Mouse (Mus musculus): ENCODE measurements at regions not wholly inside any gene's neighbourhood (a gene's known extent, or its start where the extent isn't known, plus 50 kb on each side); places are given as distances from the start of the nearest gene placed in this dataset.

DNA sequence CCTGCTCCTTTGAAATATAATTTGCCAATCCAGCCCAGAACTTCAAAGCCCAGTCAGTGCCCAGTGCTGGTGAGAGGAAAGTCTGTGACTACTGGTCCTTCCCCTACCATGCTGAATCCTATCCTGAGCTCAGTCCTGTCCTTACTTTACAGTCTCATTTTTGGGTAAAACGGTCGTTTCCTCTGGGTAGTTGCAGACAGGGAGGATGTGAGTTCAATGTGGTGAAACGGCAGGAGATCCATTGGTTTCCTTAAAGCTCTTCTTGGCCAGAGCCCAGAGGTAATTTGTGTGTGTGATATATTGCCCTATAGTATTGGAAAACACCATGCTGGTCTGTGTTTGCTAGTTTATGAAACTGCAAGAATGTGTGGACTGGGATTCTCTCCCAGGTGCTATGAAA lies 73.6 kb upstream of the Nrp1 start:
- no peak for ATAC-seq (ENCODE audit: low TSS enrichment)

DNA sequence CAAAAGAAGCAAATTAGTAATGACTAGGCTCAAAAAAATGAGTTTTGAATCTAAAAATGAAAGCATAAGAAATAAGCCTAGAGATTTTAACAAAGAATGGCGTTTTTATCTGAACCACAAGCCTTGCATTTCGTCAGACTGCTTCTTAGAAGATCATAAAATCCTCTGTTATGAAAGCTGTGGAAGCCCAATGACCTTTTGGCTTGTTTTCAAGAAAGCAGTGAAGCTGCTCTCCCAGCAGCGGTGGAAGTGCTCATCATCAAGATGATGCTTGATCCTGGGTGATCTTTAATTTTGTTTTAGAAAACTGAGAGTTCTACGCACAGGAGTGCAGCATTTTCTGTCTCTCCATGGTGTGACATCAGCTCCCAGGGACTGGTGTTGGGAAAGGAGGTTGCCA lies 68.3 kb upstream of the Nrp1 start:
- no peak for ATAC-seq (ENCODE audit: low TSS enrichment)

DNA sequence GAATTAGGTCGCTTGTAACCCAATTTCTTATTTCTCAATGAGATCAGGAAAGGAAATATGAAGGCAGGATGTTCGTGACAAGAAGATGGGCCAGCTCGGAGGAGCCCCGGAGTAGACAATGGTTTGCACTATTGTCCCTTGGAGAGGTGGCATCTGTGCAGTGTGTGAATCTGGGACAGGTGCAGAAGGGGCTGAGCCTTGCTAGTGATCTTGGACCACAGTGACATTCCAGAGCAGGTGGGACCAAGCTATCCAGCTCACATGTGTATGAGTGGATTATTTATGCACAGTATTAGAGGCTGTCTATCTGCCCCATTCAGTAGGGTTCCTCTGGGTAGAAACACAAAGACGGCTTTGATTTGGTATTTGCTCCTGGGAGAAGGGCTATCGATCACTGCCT lies 66.0 kb upstream of the Nrp1 start:
- no peak for ATAC-seq (ENCODE audit: low TSS enrichment)

DNA sequence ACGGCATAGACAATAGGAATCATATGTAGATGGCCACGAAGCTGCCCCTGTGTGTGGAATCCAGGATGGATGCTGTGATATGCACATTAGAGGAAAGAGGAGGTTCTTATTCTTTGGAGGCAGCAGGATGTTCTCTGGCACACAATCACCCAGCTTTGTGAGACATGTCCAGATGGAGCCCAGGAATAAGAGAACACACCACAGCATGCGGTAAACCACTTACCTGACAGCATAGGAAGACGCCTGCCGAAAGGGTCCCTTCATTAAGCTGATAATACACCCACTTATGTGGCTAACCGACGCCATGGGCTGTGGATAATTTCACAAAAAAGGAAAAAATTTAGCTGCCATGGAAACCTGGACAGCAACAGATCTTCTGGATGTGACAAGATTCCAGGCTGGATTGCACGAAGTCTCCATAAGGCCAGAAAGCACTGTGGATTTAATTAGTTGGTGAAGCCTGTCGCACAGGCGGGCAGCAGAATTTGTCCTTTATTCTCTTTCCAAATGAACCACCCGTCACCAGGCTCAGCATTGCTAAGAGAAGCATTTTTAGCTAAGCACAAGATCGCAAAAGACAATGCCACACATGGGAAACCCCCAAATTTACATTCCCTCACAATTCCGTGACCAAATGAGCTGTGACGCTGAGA lies 61.5 kb upstream of the Nrp1 start:
- ATAC-seq (ENCODE audit: low TSS enrichment), result peak; percentile 78

DNA sequence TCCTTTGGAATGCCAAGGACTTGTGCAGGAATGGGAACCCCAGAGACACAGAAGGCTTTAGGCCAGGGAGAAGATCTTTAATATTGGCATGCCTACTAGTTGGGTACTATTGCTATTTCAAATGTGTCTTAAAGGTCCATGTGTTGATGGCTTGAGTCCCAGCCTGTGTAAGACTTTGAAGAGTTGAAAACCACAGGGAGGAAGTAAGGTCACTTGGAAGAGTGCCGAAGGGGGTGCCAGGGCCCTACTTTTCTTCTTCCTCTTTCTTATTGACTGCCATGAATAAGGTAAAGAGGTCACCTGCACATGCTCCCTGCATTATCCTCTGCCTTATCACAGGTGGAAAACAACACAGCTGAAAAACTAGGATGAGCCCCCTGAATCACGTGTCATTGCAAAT lies 56.1 kb upstream of the Nrp1 start:
- no peak for ATAC-seq (ENCODE audit: low TSS enrichment)
